Comparison of ENCODE assay signal across 30 mouse cellular contexts in genomic region chr11:120545964-120546363, GRCm38 (mm10). TPM values are rescaled to one million over a fixed set of nuclear protein-coding genes. Genes with fewer than 3 reads are reported as not detected.
DNase-seq lines count a peak whose midpoint lies in the region; ATAC-seq lines count a peak whose summit lies in the region.
"Had no signal": no experiment of that assay in that cellular context is flagged by ENCODE, and none has a peak within 500 bp of the region (broad histone marks: within the 10 kb centered on the region; RNA-seq: fewer than 3 reads in every experiment).

No protein-coding gene starts in this region.

- no peak overlapping the region for H3K4me2 ChIP-seq in intestine, embryonic 16.5 days (ENCODE audit: low read depth, low read length)
- H3K4me2 ChIP-seq in intestine, embryonic 15.5 days (replicated peaks) = no peak overlapping the region
- H3K4me2 ChIP-seq in midbrain, embryonic 13.5 days (replicated peaks) = no peak overlapping the region
- no peak overlapping the region for H3K4me2 ChIP-seq in midbrain, embryonic 14.5 days (ENCODE audit: low read length)
- H3K4me2 ChIP-seq in kidney, embryonic 16.5 days (replicated peaks; ENCODE audit: low read depth, low read length) = no peak overlapping the region
- H3K4me2 ChIP-seq: embryonic facial prominence, embryonic 12.5 days; heart, embryonic 15.5 days; hindbrain, embryonic 14.5 days had no signal

- peaks cover 15% of the 10 kb centered on the region for H3K36me3 ChIP-seq in intestine, embryonic 16.5 days (ENCODE audit: control insufficient read depth, insufficient read depth, low read length)
- peaks cover 21% of the 10 kb centered on the region for H3K36me3 ChIP-seq in intestine, embryonic 15.5 days
- H3K36me3 ChIP-seq in midbrain, embryonic 13.5 days = peaks cover 38% of the 10 kb centered on the region
- H3K36me3 ChIP-seq in midbrain, embryonic 14.5 days (ENCODE audit: control insufficient read depth, insufficient read depth, low read length) = peaks cover 40% of the 10 kb centered on the region
- peaks cover 30% of the 10 kb centered on the region for H3K36me3 ChIP-seq in kidney, embryonic 16.5 days (ENCODE audit: insufficient read depth, low read length)

- no peak for ATAC-seq in intestine, embryonic 16.5 days
- no peak for ATAC-seq in intestine, embryonic 15.5 days
- ATAC-seq in midbrain, embryonic 13.5 days = no peak
- ATAC-seq in midbrain, embryonic 14.5 days (ENCODE audit: low FRiP score, low TSS enrichment) = no peak
- ATAC-seq in kidney, embryonic 16.5 days (ENCODE audit: low FRiP score, low TSS enrichment) = no peak
- no peak for ATAC-seq in monocyte, adult 5-6 weeks (replicated peaks; ENCODE audit: insufficient number of reproducible peaks, low FRiP score, low TSS enrichment, poor library complexity, severe bottlenecking)
- ATAC-seq: forebrain, embryonic 14.5 days had no signal

- no peak overlapping the region for H3K4me3 ChIP-seq in intestine, embryonic 16.5 days (ENCODE audit: low read length)
- H3K4me3 ChIP-seq in intestine, embryonic 15.5 days (replicated peaks) = no peak overlapping the region
- no peak overlapping the region for H3K4me3 ChIP-seq in midbrain, embryonic 13.5 days (replicated peaks)
- H3K4me3 ChIP-seq in midbrain, embryonic 14.5 days (replicated peaks; ENCODE audit: low read depth, low read length) = no peak overlapping the region
- H3K4me3 ChIP-seq in kidney, embryonic 16.5 days (ENCODE audit: low read length) = no peak overlapping the region
- H3K4me3 ChIP-seq: embryonic facial prominence, embryonic 12.5 days; heart, embryonic 15.5 days; layer of hippocampus, adult 2 months; midbrain, embryonic 10.5 days had no signal

- H3K9me3 ChIP-seq in intestine, embryonic 16.5 days (ENCODE audit: control insufficient read depth, low read length) = no peaks in the 10 kb centered on the region
- H3K9me3 ChIP-seq in intestine, embryonic 15.5 days = no peaks in the 10 kb centered on the region
- no peaks in the 10 kb centered on the region for H3K9me3 ChIP-seq in midbrain, embryonic 13.5 days
- H3K9me3 ChIP-seq in midbrain, embryonic 14.5 days (ENCODE audit: control insufficient read depth, low read length) = no peaks in the 10 kb centered on the region
- H3K9me3 ChIP-seq in kidney, embryonic 16.5 days (ENCODE audit: low read length) = no peaks in the 10 kb centered on the region
- H3K9me3 ChIP-seq: embryonic facial prominence, embryonic 12.5 days; heart, embryonic 15.5 days; midbrain, embryonic 10.5 days had no signal

- no peak for DNase-seq in midbrain, embryonic 14.5 days
- DNase-seq in thymus, postnatal 10 days (ENCODE audit: low spot score in 2 of 2) = no peak
- DNase-seq: adrenal gland, postnatal 25 days; B cell, adult 2 months; cerebellum, adult 11-12 months; cerebellum, adult 9-11 months; embryo, embryonic 11 days; heart, postnatal 36 days; left cerebral cortex, postnatal 4 days; lung, adult 2 months; lung, postnatal 10 days; right cerebral cortex, adult 18-20 months; spleen, adult 18-20 months; thymus, postnatal 25 days had no signal

- no peak overlapping the region for H3K9ac ChIP-seq in intestine, embryonic 16.5 days (ENCODE audit: low read depth, low read length)
- H3K9ac ChIP-seq in intestine, embryonic 15.5 days = no peak overlapping the region
- peak overlapping the region; percentile 23; the same call in 1 of the 2 replicates for H3K9ac ChIP-seq in midbrain, embryonic 13.5 days (replicated peaks)
- H3K9ac ChIP-seq in midbrain, embryonic 14.5 days (replicated peaks; ENCODE audit: low read length) = no peak overlapping the region
- peak overlapping the region; percentile 9 for H3K9ac ChIP-seq in kidney, embryonic 16.5 days (replicated peaks; ENCODE audit: low read length)
- H3K9ac ChIP-seq: embryonic facial prominence, embryonic 12.5 days; heart, embryonic 15.5 days; hindbrain, embryonic 14.5 days; liver, embryonic 14.5 days had no signal

- H3K27me3 ChIP-seq in intestine, embryonic 16.5 days (replicated peaks; ENCODE audit: control insufficient read depth, insufficient read depth, low read length) = no peaks in the 10 kb centered on the region
- H3K27me3 ChIP-seq in intestine, embryonic 15.5 days (replicated peaks) = no peaks in the 10 kb centered on the region
- H3K27me3 ChIP-seq in midbrain, embryonic 13.5 days = no peaks in the 10 kb centered on the region
- H3K27me3 ChIP-seq in midbrain, embryonic 14.5 days (ENCODE audit: control insufficient read depth, insufficient read depth, low read length) = no peaks in the 10 kb centered on the region
- no peaks in the 10 kb centered on the region for H3K27me3 ChIP-seq in kidney, embryonic 16.5 days (ENCODE audit: insufficient read depth, low read length)
- H3K27me3 ChIP-seq: embryonic facial prominence, embryonic 12.5 days; heart, embryonic 15.5 days had no signal

- H3K27ac ChIP-seq in intestine, embryonic 16.5 days (ENCODE audit: low read length) = peak overlapping the region; percentile 43; the same call in 1 of the 2 replicates
- no peak overlapping the region for H3K27ac ChIP-seq in intestine, embryonic 15.5 days
- H3K27ac ChIP-seq in midbrain, embryonic 13.5 days = no peak overlapping the region
- H3K27ac ChIP-seq in midbrain, embryonic 14.5 days (replicated peaks; ENCODE audit: low read depth, low read length) = no peak overlapping the region
- no peak overlapping the region for H3K27ac ChIP-seq in kidney, embryonic 16.5 days (ENCODE audit: low read length)
- H3K27ac ChIP-seq: embryonic facial prominence, embryonic 12.5 days; heart, embryonic 15.5 days; hindbrain, embryonic 14.5 days; layer of hippocampus, adult 2 months; liver, embryonic 14.5 days; macrophage; midbrain, embryonic 10.5 days had no signal

- H3K4me1 ChIP-seq in intestine, embryonic 16.5 days (ENCODE audit: control insufficient read depth, insufficient read depth, low read length) = peaks cover 31% of the 10 kb centered on the region
- H3K4me1 ChIP-seq in intestine, embryonic 15.5 days (replicated peaks) = peaks cover 32% of the 10 kb centered on the region
- peaks cover 31% of the 10 kb centered on the region for H3K4me1 ChIP-seq in midbrain, embryonic 13.5 days (replicated peaks)
- peaks cover 18% of the 10 kb centered on the region for H3K4me1 ChIP-seq in midbrain, embryonic 14.5 days (ENCODE audit: control insufficient read depth, insufficient read depth, low read length)
- H3K4me1 ChIP-seq in kidney, embryonic 16.5 days (ENCODE audit: insufficient read depth, low read length) = peaks cover 32% of the 10 kb centered on the region

- 90% methylated on average over 3 of the region's 3 CpGs for WGBS in intestine, embryonic 16.5 days
- WGBS in intestine, embryonic 15.5 days = 95% methylated on average over 3 of the region's 3 CpGs
- 91% methylated on average over 3 of the region's 3 CpGs for WGBS in midbrain, embryonic 13.5 days
- WGBS in midbrain, embryonic 14.5 days = 94% methylated on average over 3 of the region's 3 CpGs
- 90% methylated on average over 3 of the region's 3 CpGs for WGBS in kidney, embryonic 16.5 days

RNA-seq across cellular contexts. Expression of gene Mcrip1, which starts 3.6 kb away (rescaled TPM):
- 119 and 129 TPM in 2 replicates for polyA plus RNA-seq in intestine, embryonic 16.5 days (2015; fragmentation: Nextera tagmentation; extraction: Ambion mirVana)
- 135 and 142 TPM in 2 replicates for polyA plus RNA-seq in intestine, embryonic 15.5 days (2015; fragmentation: Nextera tagmentation; extraction: Ambion mirVana)
- polyA plus RNA-seq in midbrain, embryonic 13.5 days (2015; fragmentation: Nextera tagmentation; extraction: Ambion mirVana) = 240 and 242 TPM in 2 replicates
- 268 and 318 TPM in 2 replicates for polyA plus RNA-seq in midbrain, embryonic 14.5 days (2014; fragmentation: Nextera tagmentation; extraction: Ambion mirVana)
- 218 and 232 TPM in 2 replicates for polyA plus RNA-seq in kidney, embryonic 16.5 days (2015; fragmentation: Nextera tagmentation; extraction: Ambion mirVana)
- total RNA-seq in monocyte, adult 5-6 weeks (2017) = 13.8 to 21.9 TPM (median 16.9 TPM) in 3 replicates

RNA-seq across cellular contexts. Expression of gene Ppp1r27, which starts 5.0 kb away (rescaled TPM):
- polyA plus RNA-seq in intestine, embryonic 16.5 days (2015; fragmentation: Nextera tagmentation; extraction: Ambion mirVana) = 0.37 TPM in 1 of 2 replicates, not detected in the other
- not detected in 2 replicates for polyA plus RNA-seq in intestine, embryonic 15.5 days (2015; fragmentation: Nextera tagmentation; extraction: Ambion mirVana)
- polyA plus RNA-seq in midbrain, embryonic 13.5 days (2015; fragmentation: Nextera tagmentation; extraction: Ambion mirVana) = not detected in 2 replicates
- not detected in 2 replicates for polyA plus RNA-seq in midbrain, embryonic 14.5 days (2014; fragmentation: Nextera tagmentation; extraction: Ambion mirVana)
- polyA plus RNA-seq in kidney, embryonic 16.5 days (2015; fragmentation: Nextera tagmentation; extraction: Ambion mirVana) = 0.55 and 0.57 TPM in 2 replicates
- not detected in 3 replicates for total RNA-seq in monocyte, adult 5-6 weeks (2017)
- total RNA-seq: layer of hippocampus, adult 2 months; layer of hippocampus, postnatal 14 days; left cerebral cortex, adult 8-10 months; left cerebral cortex, postnatal 4 days; neutrophil, adult 5-6 weeks had no signal
- polyA plus RNA-seq: forebrain, embryonic 14.5 days; hindbrain, embryonic 14.5 days; liver, embryonic 14.5 days; macrophage; midbrain, embryonic 10.5 days had no signal

RNA-seq across cellular contexts. Expression of gene Gcgr, which starts 15.5 kb away (rescaled TPM):
- 0.76 TPM in 2 replicates for polyA plus RNA-seq in intestine, embryonic 16.5 days (2015; fragmentation: Nextera tagmentation; extraction: Ambion mirVana)
- polyA plus RNA-seq in intestine, embryonic 15.5 days (2015; fragmentation: Nextera tagmentation; extraction: Ambion mirVana) = 0.58 and 0.67 TPM in 2 replicates
- 0.20 and 0.32 TPM in 2 replicates for polyA plus RNA-seq in midbrain, embryonic 13.5 days (2015; fragmentation: Nextera tagmentation; extraction: Ambion mirVana)
- 0.18 and 0.21 TPM in 2 replicates for polyA plus RNA-seq in midbrain, embryonic 14.5 days (2014; fragmentation: Nextera tagmentation; extraction: Ambion mirVana)
- 4.7 and 5.5 TPM in 2 replicates for polyA plus RNA-seq in kidney, embryonic 16.5 days (2015; fragmentation: Nextera tagmentation; extraction: Ambion mirVana)
- not detected in 3 replicates for total RNA-seq in monocyte, adult 5-6 weeks (2017)
- total RNA-seq: layer of hippocampus, adult 2 months had no signal

RNA-seq across cellular contexts. Expression of gene P4hb, which starts 27.1 kb away (rescaled TPM):
- polyA plus RNA-seq in intestine, embryonic 16.5 days (2015; fragmentation: Nextera tagmentation; extraction: Ambion mirVana) = 1,365 and 1,538 TPM in 2 replicates
- polyA plus RNA-seq in intestine, embryonic 15.5 days (2015; fragmentation: Nextera tagmentation; extraction: Ambion mirVana) = 992 and 1,107 TPM in 2 replicates
- polyA plus RNA-seq in midbrain, embryonic 13.5 days (2015; fragmentation: Nextera tagmentation; extraction: Ambion mirVana) = 279 and 297 TPM in 2 replicates
- polyA plus RNA-seq in midbrain, embryonic 14.5 days (2014; fragmentation: Nextera tagmentation; extraction: Ambion mirVana) = 241 and 300 TPM in 2 replicates
- 843 and 914 TPM in 2 replicates for polyA plus RNA-seq in kidney, embryonic 16.5 days (2015; fragmentation: Nextera tagmentation; extraction: Ambion mirVana)
- 331 to 434 TPM (median 349 TPM) in 3 replicates for total RNA-seq in monocyte, adult 5-6 weeks (2017)

RNA-seq across cellular contexts. Expression of gene Arhgdia, which starts 35.5 kb away (rescaled TPM):
- polyA plus RNA-seq in intestine, embryonic 16.5 days (2015; fragmentation: Nextera tagmentation; extraction: Ambion mirVana) = 626 and 641 TPM in 2 replicates
- 559 and 611 TPM in 2 replicates for polyA plus RNA-seq in intestine, embryonic 15.5 days (2015; fragmentation: Nextera tagmentation; extraction: Ambion mirVana)
- 452 and 461 TPM in 2 replicates for polyA plus RNA-seq in midbrain, embryonic 13.5 days (2015; fragmentation: Nextera tagmentation; extraction: Ambion mirVana)
- 353 and 438 TPM in 2 replicates for polyA plus RNA-seq in midbrain, embryonic 14.5 days (2014; fragmentation: Nextera tagmentation; extraction: Ambion mirVana)
- polyA plus RNA-seq in kidney, embryonic 16.5 days (2015; fragmentation: Nextera tagmentation; extraction: Ambion mirVana) = 696 and 712 TPM in 2 replicates
- 163 to 262 TPM (median 173 TPM) in 3 replicates for total RNA-seq in monocyte, adult 5-6 weeks (2017)

Comparison
In these comparisons a context has a peak if more than half of its experiments do, and no peak if none do; other contexts are left out.
1. H3K9ac ChIP-seq: peak in midbrain, embryonic 13.5 days (single experiment) and kidney, embryonic 16.5 days (single experiment); none in intestine, embryonic 16.5 days (single experiment), intestine, embryonic 15.5 days (single experiment) and midbrain, embryonic 14.5 days (single experiment).